Mouse (Mus musculus) C2C12 (cell line): ENCODE measurements around the gene Camk2d. TPM values are rescaled to one million over a fixed set of nuclear protein-coding genes. Genes with fewer than 3 reads are reported as not detected.

Experiments
- H3K27me3 ChIP-seq: one replicate; pipeline ENCODE4 v1.6.1; 2011; ENCODE audit not compliant: control insufficient read depth, insufficient read depth, insufficient read length
- H3K36me3 ChIP-seq: one replicate; pipeline ENCODE4 v1.6.1; 2011; ENCODE audit not compliant: control insufficient read depth, insufficient read depth
- H3K4me3 ChIP-seq: one replicate; pipeline ENCODE4 v1.5.1; 2011; ENCODE audit warnings: mild to moderate bottlenecking, control low read depth; ENCODE audit not compliant: poor library complexity, insufficient read depth, severe bottlenecking
- H3K79me2 ChIP-seq: one replicate; pipeline ENCODE4 v1.6.1; 2011; ENCODE audit not compliant: control insufficient read depth, insufficient read depth
- H3K79me3 ChIP-seq: one replicate; pipeline ENCODE4 v1.6.1; 2011; ENCODE audit warnings: low read depth, control low read depth
- H3ac ChIP-seq: one replicate; pipeline ENCODE3; 2011; ENCODE audit warnings: low read depth; ENCODE audit not compliant: control insufficient read depth, insufficient read length
- CEBPB ChIP-seq: IDR thresholded peaks from one replicate; pipeline ENCODE4 v1.6.1; 2011; ENCODE audit warnings: low read depth, mild to moderate bottlenecking, control low read depth, moderate library complexity
- CTCF ChIP-seq: IDR thresholded peaks from one replicate; pipeline ENCODE4 v1.5.1; 2011; ENCODE audit not compliant: control insufficient read depth, insufficient read depth, insufficient read length
- FOSL1 ChIP-seq: IDR thresholded peaks from one replicate; pipeline ENCODE4 v1.8.0; 2011; ENCODE audit warnings: mild to moderate bottlenecking, low read length; ENCODE audit not compliant: poor library complexity, insufficient read depth, severe bottlenecking
- MAX ChIP-seq: IDR thresholded peaks from one replicate; pipeline ENCODE4 v1.6.1; 2011; ENCODE audit warnings: mild to moderate bottlenecking, control low read depth
- MYOD1 ChIP-seq: IDR thresholded peaks from one replicate; pipeline ENCODE4 v1.6.1; 2011; ENCODE audit warnings: low read depth; ENCODE audit not compliant: control insufficient read depth, insufficient read length
- MYOG ChIP-seq: IDR thresholded peaks from one replicate; pipeline ENCODE4 v1.6.1; 2011; ENCODE audit not compliant: control insufficient read depth, insufficient read length; ENCODE audit errors: extremely low read depth
- USF1 ChIP-seq: IDR thresholded peaks from one replicate; pipeline ENCODE4 v1.6.1; 2011; ENCODE audit warnings: low read depth, mild to moderate bottlenecking, control low read depth, moderate library complexity
- polyA plus RNA-seq: library from polyadenylated mRNA; unstranded; fragments of >200 nt; fragmentation: generic; extraction: Trizol; gene quantifications from one replicate; pipeline ENCODE4 v1.2.1, GENCODE M21; 2012; ENCODE audit warnings: missing spikeins

Camk2d gene
- polyA plus RNA-seq, 1 experiment: 23.5 TPM

GRCm38 (mm10) chr3:126597596-126598328, 1.7 kb downstream of the Camk2d start:
- TF ChIP-seq MYOD1 (no peak), MAX (no peak), MYOG (no peak), CEBPB (no peak), USF1 (no peak), CTCF (no peak), FOSL1 (no peak)

GRCm38 (mm10) chr3:126598329-126598676, 2.2 kb downstream of the Camk2d start:
- Histone ChIP-seq H3K79me3 (peaks cover 56% of the 10 kb centered on the region), H3K36me3 (peaks cover 30% of the 10 kb centered on the region), H3K27me3 (no peaks in the 10 kb centered on the region), H3ac (peak overlapping the region; percentile 90), H3K4me3 (peak overlapping the region; percentile 82), H3K79me2 (peaks cover 63% of the 10 kb centered on the region)
- TF ChIP-seq FOSL1 (no peak), USF1 (no peak)

More at GRCm38 (mm10) chr3:126597596-126598328, 1.7 kb downstream of the Camk2d start:
- peaks cover 26% of the 10 kb centered on the region for H3K36me3 ChIP-seq
- H3K79me3 ChIP-seq: peaks cover 51% of the 10 kb centered on the region
- H3K27me3 ChIP-seq: no peaks in the 10 kb centered on the region
- peak overlapping the region; percentile 90 for H3ac ChIP-seq
- H3K4me3 ChIP-seq: peak overlapping the region; percentile 82
- H3K79me2 ChIP-seq: peaks cover 58% of the 10 kb centered on the region

GRCm38 (mm10) chr3:126598881-126599280, 2.8 kb downstream of the Camk2d start:
- H3K36me3 ChIP-seq: peaks cover 32% of the 10 kb centered on the region
- H3K27me3 ChIP-seq: no peaks in the 10 kb centered on the region
- peak overlapping the region; percentile 82 for H3K4me3 ChIP-seq
- peaks cover 69% of the 10 kb centered on the region for H3K79me2 ChIP-seq
- H3K79me3 ChIP-seq: peaks cover 61% of the 10 kb centered on the region
- no peak overlapping the region for H3ac ChIP-seq
- no peak for TF ChIP-seq MYOD1
- no peak for TF ChIP-seq CEBPB
- no peak for TF ChIP-seq MAX
- TF ChIP-seq FOSL1: no peak
- no peak for TF ChIP-seq MYOG
- no peak for TF ChIP-seq USF1
- no peak for TF ChIP-seq CTCF

- Histone ChIP-seq H3K27me3 (no peaks in the 10 kb centered on the region), H3ac (no peak overlapping the region), H3K79me2 (peaks cover 74% of the 10 kb centered on the region), H3K36me3 (peaks cover 32% of the 10 kb centered on the region), H3K79me3 (peaks cover 63% of the 10 kb centered on the region), H3K4me3 (peak overlapping the region; percentile 82)
- TF ChIP-seq CTCF: no peak
- TF ChIP-seq USF1: no peak
- no peak for TF ChIP-seq MYOD1
- TF ChIP-seq MAX: no peak
- no peak for TF ChIP-seq FOSL1
- no peak for TF ChIP-seq CEBPB
Measured at GRCm38 (mm10) chr3:126599335-126599734, 3.2 kb downstream of the Camk2d start.

GRCm38 (mm10) chr3:126599936-126600335, 3.8 kb downstream of the Camk2d start:
- Histone ChIP-seq H3K79me3 (peaks cover 68% of the 10 kb centered on the region), H3K27me3 (no peaks in the 10 kb centered on the region), H3K79me2 (peaks cover 80% of the 10 kb centered on the region), H3ac (no peak overlapping the region), H3K36me3 (peaks cover 37% of the 10 kb centered on the region), H3K4me3 (no peak overlapping the region)
- TF ChIP-seq MYOG: no peak
- TF ChIP-seq FOSL1: no peak
- no peak for TF ChIP-seq MAX
- no peak for TF ChIP-seq CEBPB
- TF ChIP-seq MYOD1: no peak
- no peak for TF ChIP-seq USF1

- Histone ChIP-seq H3K27me3 (no peaks in the 10 kb centered on the region), H3K79me3 (peaks cover 86% of the 10 kb centered on the region), H3K36me3 (peaks cover 53% of the 10 kb centered on the region), H3K4me3 (no peak overlapping the region), H3K79me2 (peaks cover 100% of the 10 kb centered on the region), H3ac (no peak overlapping the region)
- no peak for TF ChIP-seq FOSL1
Measured at GRCm38 (mm10) chr3:126602772-126603171, 6.7 kb downstream of the Camk2d start.
